Mouse (Mus musculus) MEL (cell line): Measurements from ENCODE around the gene Slc19a1. TPM values are rescaled to one million over a fixed set of nuclear protein-coding genes. Genes with fewer than 3 reads are reported as not detected.

ENCODE experiments used
- DNase-seq: peaks from one replicate; pipeline ENCODE4 v3.0.0; 2011; ENCODE audit warnings: low read depth, low spot score
- H3K27ac ChIP-seq: 2 replicates; pipeline ENCODE4 v1.5.1; 2012; ENCODE audit warnings: low read depth, mild to moderate bottlenecking, control low read depth, low read length, moderate library complexity; ENCODE audit not compliant: control insufficient read depth
- H3K27me3 ChIP-seq, 2 experiments: fragments of 150-350 bp in 1 of 2; sonication (generic) in 1 of 2; 2 replicates each; pipeline ENCODE4 v1.6.1; 2012; ENCODE audit warnings: low read length in 2 of 2, mild to moderate bottlenecking in 2 of 2, improper control_type of control experiment in 1 of 2, moderate library complexity in 1 of 2; ENCODE audit not compliant: insufficient read depth in 2 of 2, control insufficient read depth in 1 of 2
- H3K36me3 ChIP-seq, 2 experiments: 2 replicates each; pipeline ENCODE4 v1.6.1; 2012 to 2014; ENCODE audit warnings: low read length in 2 of 2, improper control_type of control experiment in 1 of 2, inconsistent platforms in 1 of 2, mild to moderate bottlenecking in 1 of 2; ENCODE audit not compliant: insufficient read depth in 2 of 2, control insufficient read depth in 1 of 2
- H3K4me1 ChIP-seq, 2 experiments: fragments of 150-350 bp in 1 of 2; sonication (generic) in 1 of 2; 2 replicates each; pipeline ENCODE4 v1.6.1; 2012; ENCODE audit warnings: low read length in 2 of 2, improper control_type of control experiment in 1 of 2, mild to moderate bottlenecking in 1 of 2; ENCODE audit not compliant: insufficient read depth in 2 of 2, control insufficient read depth in 1 of 2
- H3K4me3 ChIP-seq, 2 experiments: fragments of 150-350 bp in 1 of 2; sonication (generic) in 1 of 2; 2 replicates each; pipeline ENCODE4 v1.5.1; 2012; ENCODE audit warnings: low read depth in 2 of 2, low read length in 2 of 2, mild to moderate bottlenecking in 2 of 2, moderate library complexity in 2 of 2, control low read depth in 1 of 2, improper control_type of control experiment in 1 of 2; ENCODE audit not compliant: control insufficient read depth in 1 of 2, insufficient read depth in 1 of 2
- H3K79me2 ChIP-seq: 2 replicates; pipeline ENCODE4 v1.6.1; 2012; ENCODE audit warnings: mild to moderate bottlenecking, low read length, moderate library complexity; ENCODE audit not compliant: control insufficient read depth, poor library complexity, insufficient read depth
- H3K9ac ChIP-seq: 2 replicates; pipeline ENCODE4 v1.6.1; 2012; ENCODE audit warnings: low read depth, mild to moderate bottlenecking, control low read depth, low read length, moderate library complexity; ENCODE audit not compliant: control insufficient read depth, poor library complexity, severe bottlenecking
- H3K9me3 ChIP-seq: fragments of 150-350 bp; sonication (generic); replicated peaks from 2 replicates; pipeline ENCODE4 v1.6.1; 2012; ENCODE audit warnings: mild to moderate bottlenecking, low read length, improper control_type of control experiment, moderate library complexity; ENCODE audit not compliant: insufficient read depth
- CTCF ChIP-seq, 3 experiments: IDR thresholded peaks in 2 of 3; conservative IDR thresholded peaks in 1 of 3; 2 replicates each; pipeline ENCODE4 v1.5.1; 2011 to 2012; ENCODE audit warnings: low read length in 3 of 3, low read depth in 2 of 3, mild to moderate bottlenecking in 2 of 3, improper control_type of control experiment in 1 of 3, inconsistent platforms in 1 of 3, mixed read lengths in 1 of 3, moderate library complexity in 1 of 3; ENCODE audit not compliant: control insufficient read depth in 1 of 3, insufficient read depth in 1 of 3, poor library complexity in 1 of 3, severe bottlenecking in 1 of 3
- ELF1 ChIP-seq: IDR thresholded peaks from 2 replicates; pipeline ENCODE4 v1.6.1; 2014; ENCODE audit warnings: low read depth, mild to moderate bottlenecking, inconsistent platforms, low read length, improper control_type of control experiment, moderate library complexity
- ETS1 ChIP-seq: IDR thresholded peaks from 2 replicates; pipeline ENCODE4 v1.6.1; 2012; ENCODE audit warnings: low read depth, mild to moderate bottlenecking, inconsistent platforms, low read length, improper control_type of control experiment, moderate library complexity
- GABPA ChIP-seq: IDR thresholded peaks from 2 replicates; pipeline ENCODE4 v1.6.1; 2012; ENCODE audit warnings: low read depth, mild to moderate bottlenecking, inconsistent platforms, low read length, improper control_type of control experiment, moderate library complexity
- GATA1 ChIP-seq: IDR thresholded peaks from 2 replicates; pipeline ENCODE4 v1.6.1; 2011; ENCODE audit warnings: low read depth, low read length, improper control_type of control experiment
- JUND ChIP-seq: IDR thresholded peaks from 2 replicates; pipeline ENCODE4 v1.6.1; 2011; ENCODE audit warnings: low read depth, mild to moderate bottlenecking, improper control_type of control experiment, low read length
- MAZ ChIP-seq: IDR thresholded peaks from 2 replicates; pipeline ENCODE4 v1.6.1; 2012; ENCODE audit warnings: low read depth, mild to moderate bottlenecking, inconsistent platforms, low read length, improper control_type of control experiment
- MEF2A ChIP-seq: IDR thresholded peaks from 2 replicates; pipeline ENCODE4 v1.6.1; 2014; ENCODE audit warnings: low read depth, mild to moderate bottlenecking, inconsistent platforms, low read length, improper control_type of control experiment; ENCODE audit not compliant: poor library complexity, insufficient replicate concordance, severe bottlenecking; ENCODE audit errors: extremely low read depth
- MXI1 ChIP-seq: IDR thresholded peaks from 2 replicates; pipeline ENCODE4 v1.6.1; 2011; ENCODE audit warnings: mild to moderate bottlenecking, low read depth, low read length, improper control_type of control experiment
- MYC ChIP-seq: IDR thresholded peaks from 2 replicates; pipeline ENCODE4 v1.6.1; 2011; ENCODE audit warnings: low read depth, mild to moderate bottlenecking, low read length, improper control_type of control experiment, moderate library complexity
- POLR2A ChIP-seq, 2 experiments: IDR thresholded peaks; 2 replicates each; pipeline ENCODE4 v1.6.1; 2011 to 2012; ENCODE audit warnings: low read length in 2 of 2, mild to moderate bottlenecking in 2 of 2, control low read depth in 1 of 2, improper control_type of control experiment in 1 of 2, low read depth in 1 of 2, moderate library complexity in 1 of 2; ENCODE audit not compliant: control insufficient read depth in 1 of 2, insufficient read depth in 1 of 2, poor library complexity in 1 of 2
- POLR2AphosphoS5 ChIP-seq: IDR thresholded peaks from 2 replicates; pipeline ENCODE4 v1.6.1; 2012; ENCODE audit warnings: low read depth, borderline replicate concordance, mild to moderate bottlenecking, inconsistent platforms, low read length, moderate library complexity, mixed read lengths
- RAD21 ChIP-seq: IDR thresholded peaks from 2 replicates; pipeline ENCODE4 v1.6.1; 2011; ENCODE audit warnings: mild to moderate bottlenecking, low read depth, low read length, improper control_type of control experiment
- TCF12 ChIP-seq: IDR thresholded peaks from 2 replicates; pipeline ENCODE4 v1.6.1; 2014; ENCODE audit warnings: low read depth, mild to moderate bottlenecking, inconsistent platforms, low read length, improper control_type of control experiment, moderate library complexity
- ZC3H11A ChIP-seq: IDR thresholded peaks from 2 replicates; pipeline ENCODE4 v1.6.1; 2012; ENCODE audit warnings: low read depth, mild to moderate bottlenecking, inconsistent platforms, low read length, improper control_type of control experiment
- ZNF384 ChIP-seq: IDR thresholded peaks from 2 replicates; pipeline ENCODE4 v1.6.1; 2012; ENCODE audit warnings: low read depth, mild to moderate bottlenecking, inconsistent platforms, low read length, improper control_type of control experiment
- polyA plus RNA-seq, 2 experiments: library from polyadenylated mRNA; stranded (reverse) in 1 of 2; unstranded in 1 of 2; fragments of >175 nt in 1 of 2; fragments of >200 nt in 1 of 2; gene quantifications; 2 replicates each; pipeline versions ENCODE4 v1.2.1 to v1.2.4; 2012; ENCODE audit warnings: low replicate concordance in 2 of 2, low read depth in 1 of 2; ENCODE audit not compliant: insufficient read length in 2 of 2, insufficient read depth in 1 of 2, missing spikeins in 1 of 2
- total RNA-seq: library from RNA; depleted of rRNA; stranded (reverse); fragments of 300-350 nt; gene quantifications from 2 replicates; pipeline ENCODE4 v1.2.3, GENCODE M21; 2012

Slc19a1 gene
- total and polyA plus RNA-seq, 3 experiments = 65.3 to 86.4 TPM; not detected in 1

DNA sequence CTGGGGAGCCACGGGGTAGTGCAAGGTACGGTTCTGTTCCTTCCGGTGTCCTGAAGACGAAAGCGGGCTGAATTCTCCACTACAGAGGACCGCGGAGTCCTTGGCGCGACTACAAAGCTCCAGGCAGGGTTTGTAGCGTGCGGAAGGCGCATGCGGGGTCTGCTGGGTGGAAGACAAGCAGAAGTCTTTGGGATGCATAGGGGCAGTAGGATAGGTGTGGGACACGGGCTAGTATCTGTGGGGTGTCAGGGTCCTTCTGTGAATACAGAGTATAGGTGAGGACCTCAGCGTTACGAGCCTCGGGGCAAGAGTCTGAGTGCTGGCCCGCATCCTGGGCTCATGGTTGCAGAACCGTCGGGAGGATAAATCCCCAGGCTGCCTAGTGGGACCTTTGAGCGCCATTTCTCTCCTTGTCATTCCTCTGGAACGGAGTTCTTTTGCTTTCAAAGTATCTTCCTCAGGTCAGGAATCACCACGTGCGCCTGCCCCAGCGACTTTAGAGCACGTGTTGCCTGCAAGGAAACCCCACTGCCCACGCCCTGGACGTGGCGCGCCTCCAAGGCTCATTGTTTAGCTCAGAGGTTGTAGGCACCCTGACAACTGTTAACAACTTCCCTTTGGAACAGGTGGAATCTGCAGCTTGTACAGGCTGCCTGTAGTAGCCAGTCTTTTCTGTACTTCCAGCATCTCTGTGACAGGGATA is 1.4 kb downstream of the Slc19a1 start (continued):
- TF ChIP-seq ZC3H11A = no peak

DNA sequence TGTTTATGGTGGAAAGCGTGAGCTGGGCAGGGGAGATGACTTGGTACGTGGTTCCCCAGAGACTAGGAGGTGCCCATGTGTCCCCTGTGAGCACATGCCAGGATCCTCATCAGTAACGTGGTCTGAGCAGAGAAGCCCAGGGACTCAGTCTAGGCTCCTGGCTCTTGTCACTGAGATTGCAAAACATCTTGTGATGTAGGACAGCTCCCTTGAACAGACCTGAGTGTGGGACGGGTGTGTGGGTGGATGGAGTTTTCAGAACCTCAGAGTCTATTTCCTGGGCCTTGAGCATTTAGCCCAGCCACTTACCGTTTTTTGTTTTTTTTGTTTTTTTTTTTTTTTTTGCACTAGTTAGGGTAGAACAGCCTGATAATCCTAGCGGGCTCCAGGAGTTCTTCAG is 3.4 kb downstream of the Slc19a1 start:
- H3K36me3 ChIP-seq = peaks cover 5 to 13% of the 10 kb centered on the region in 2 experiments
- H3K79me2 ChIP-seq = peaks cover 47% of the 10 kb centered on the region
- H3K27ac ChIP-seq = no peak overlapping the region
- H3K9me3 ChIP-seq = no peaks in the 10 kb centered on the region
- DNase-seq = no peak
- TF ChIP-seq ELF1 = no peak
- peak; percentile 9; the same call in 1 of the 2 replicates for TF ChIP-seq MXI1
- TF ChIP-seq MYC = 0 out of 2 replicates have a peak, but pooled peaks have one; percentile 15
- TF ChIP-seq GABPA = no peak
- no peaks in the 10 kb centered on the region for H3K27me3 ChIP-seq
- H3K4me1 ChIP-seq = peaks cover 0 to 14% of the 10 kb centered on the region in 2 experiments; a peak in 3 of 4 replicates
- peak overlapping the region; percentile 83 for H3K9ac ChIP-seq
- peak overlapping the region; percentile 75 to 79 for H3K4me3 ChIP-seq

- no peak for TF ChIP-seq CTCF (IDR thresholded peaks at IDR 0.05 in 2 of 3, conservative IDR thresholded peaks at IDR 0.05 in 1 of 3; ENCODE audit: control insufficient read depth in 1 of 3, insufficient read depth in 1 of 3, low read depth in 2 of 3, low read length in 3 of 3, poor library complexity in 1 of 3, severe bottlenecking in 1 of 3)
- TF ChIP-seq, all 39 proteins: peak for 0
- peaks cover 42% of the 10 kb centered on the region for H3K79me2 ChIP-seq
- H3K9me3 ChIP-seq = no peaks in the 10 kb centered on the region
- no peak overlapping the region for H3K27ac ChIP-seq
- no peak for DNase-seq
- H3K4me3 ChIP-seq = no peak overlapping the region
- peaks cover 5 to 13% of the 10 kb centered on the region in 2 experiments for H3K36me3 ChIP-seq
- H3K9ac ChIP-seq = no peak overlapping the region
- no peaks in the 10 kb centered on the region for H3K27me3 ChIP-seq
- peaks cover 0 to 14% of the 10 kb centered on the region in 2 experiments; a peak in 3 of 4 replicates for H3K4me1 ChIP-seq
These were observed 6.6 kb downstream of the Slc19a1 start for GRCm38 (mm10) chr10:77038579-77039174.

- Histone ChIP-seq H3K27ac (no peak overlapping the region), H3K4me1 (no peaks in the 10 kb centered on the region), H3K9ac (no peak overlapping the region), H3K9me3 (no peaks in the 10 kb centered on the region), H3K36me3 (peaks cover 0 to 6% of the 10 kb centered on the region in 2 experiments; a peak in 2 of 4 replicates), H3K79me2 (no peaks in the 10 kb centered on the region), H3K27me3 (no peaks in the 10 kb centered on the region), H3K4me3 (no peak overlapping the region)
- TF ChIP-seq ETS1 = no peak
- no peak for TF ChIP-seq MAZ
- no peak for TF ChIP-seq POLR2AphosphoS5
- TF ChIP-seq POLR2A (IDR thresholded peaks at IDR 0.05; ENCODE audit: control insufficient read depth in 1 of 2, insufficient read depth in 1 of 2, low read depth in 1 of 2, low read length in 2 of 2, poor library complexity in 1 of 2) = no peak
- no peak for TF ChIP-seq RAD21
- no peak for TF ChIP-seq TCF12
- no peak for TF ChIP-seq JUND
- TF ChIP-seq MEF2A = no peak
- TF ChIP-seq MYC = no peak
- TF ChIP-seq ZC3H11A = no peak
- TF ChIP-seq GATA1 = no peak
- no peak for TF ChIP-seq ZNF384
- DNase-seq = no peak
These were observed 16.2 kb downstream of the Slc19a1 start for GRCm38 (mm10) chr10:77048196-77048595.
